Comparison of ENCODE assay signal across 9 mouse cellular contexts in genomic region chr1:166308851-166309715, GRCm38 (mm10). TPM values are rescaled to one million over a fixed set of nuclear protein-coding genes. Genes with fewer than 3 reads are reported as not detected.
A peak's percentile ranks its signal among the peaks of the same experiment; 100 is the strongest.
DNase-seq lines count a peak whose midpoint lies in the region; ATAC-seq and TF ChIP-seq lines count a peak whose summit lies in the region.
"Had no signal": no experiment of that assay in that cellular context is flagged by ENCODE, and none has a peak within 500 bp of the region (broad histone marks: within the 10 kb centered on the region; RNA-seq: fewer than 3 reads in every experiment).

No protein-coding gene starts in this region.

- no peak overlapping the region for H3K27ac ChIP-seq in bone marrow macrophage, adult 2 months (ENCODE audit: insufficient read depth, low read depth, low read length)
- H3K27ac ChIP-seq in forebrain, embryonic 14.5 days (ENCODE audit: low read depth, low read length): peak overlapping the region; percentile 58
- no peak overlapping the region for H3K27ac ChIP-seq in intestine, postnatal 0 days (ENCODE audit: low read depth, low read length)

- peak overlapping the region; percentile 72 for H3K9ac ChIP-seq in forebrain, embryonic 14.5 days (ENCODE audit: low read length)
- H3K9ac ChIP-seq in intestine, postnatal 0 days (ENCODE audit: low read depth, low read length): no peak overlapping the region

- peaks cover 5% of the 10 kb centered on the region; the same call in 1 of the 2 replicates for H3K36me3 ChIP-seq in forebrain, embryonic 14.5 days (ENCODE audit: control insufficient read depth, insufficient read depth, low read length)
- H3K36me3 ChIP-seq in intestine, postnatal 0 days (ENCODE audit: control insufficient read depth, insufficient read depth): no peaks in the 10 kb centered on the region

- peaks cover 2% of the 10 kb centered on the region; the same call in 1 of the 2 replicates for H3K4me1 ChIP-seq in bone marrow macrophage, adult 2 months (ENCODE audit: control insufficient read depth, insufficient read depth, low read length)
- H3K4me1 ChIP-seq in forebrain, embryonic 14.5 days (ENCODE audit: control insufficient read depth, insufficient read depth, low read length): 0 out of 2 replicates have a peak, but pooled peaks cover 2% of the 10 kb centered on the region
- H3K4me1 ChIP-seq in intestine, postnatal 0 days (replicated peaks; ENCODE audit: control insufficient read depth, insufficient read depth, low read length): 0 out of 2 replicates have a peak, but pooled peaks cover 3% of the 10 kb centered on the region

- peak overlapping the region; percentile 92 for H3K4me2 ChIP-seq in forebrain, embryonic 14.5 days (ENCODE audit: low read length)
- peak overlapping the region; percentile 79 for H3K4me2 ChIP-seq in intestine, postnatal 0 days (replicated peaks; ENCODE audit: low read depth)

- WGBS in forebrain, embryonic 14.5 days: 1% methylated on average over 93 of the region's 94 CpGs
- under 1% methylated on average over 90 of the region's 94 CpGs for WGBS in intestine, postnatal 0 days

- H3K27me3 ChIP-seq in forebrain, embryonic 14.5 days (replicated peaks; ENCODE audit: control insufficient read depth, insufficient read depth, low read length): no peaks in the 10 kb centered on the region
- peaks cover 34% of the 10 kb centered on the region for H3K27me3 ChIP-seq in intestine, postnatal 0 days (replicated peaks; ENCODE audit: control insufficient read depth, insufficient read depth, low read length)
- H3K27me3 ChIP-seq: CH12.LX had no signal

- intact Hi-C loops in gastrocnemius, postnatal 14 days (cut with DNase I; ENCODE audit: low total_unique reads): no loop called here

- DNase-seq in gastrocnemius, postnatal 14 days: peak; percentile 21
- no peak for DNase-seq in gastrocnemius, adult 18-20 months (ENCODE audit: low spot score)
- DNase-seq in forebrain, embryonic 14.5 days (ENCODE audit: low spot score): peak; percentile 60
- DNase-seq in lung, postnatal 14 days: peak; percentile 22
- peak; percentile 45 for DNase-seq in right cerebral cortex, postnatal 4 days
- no peak for DNase-seq in thymus, adult 18-20 months

- TF ChIP-seq CTCF in bone marrow macrophage, adult 2 months (IDR thresholded peaks at IDR 0.05; ENCODE audit: low read depth, low read length): no peak
- no peak; the same call in 1 of the 2 replicates for TF ChIP-seq CTCF in intestine, postnatal 0 days (IDR thresholded peaks at IDR 0.05; ENCODE audit: low read depth)

- peak; percentile 80 for ATAC-seq in forebrain, embryonic 14.5 days
- no peak for ATAC-seq in intestine, postnatal 0 days

- peak overlapping the region; percentile 40 for H3K4me3 ChIP-seq in bone marrow macrophage, adult 2 months (ENCODE audit: insufficient read depth, low read length)
- H3K4me3 ChIP-seq in forebrain, embryonic 14.5 days (ENCODE audit: low read depth, low read length): peak overlapping the region; percentile 53
- peak overlapping the region; percentile 37 for H3K4me3 ChIP-seq in intestine, postnatal 0 days (ENCODE audit: low read depth, low read length)

- no peak for TF ChIP-seq POLR2A in bone marrow macrophage, adult 2 months (IDR thresholded peaks at IDR 0.05; ENCODE audit: borderline replicate concordance, low read depth, low read length)

- H3K9me3 ChIP-seq in forebrain, embryonic 14.5 days (replicated peaks; ENCODE audit: control insufficient read depth, low read length): no peaks in the 10 kb centered on the region
- H3K9me3 ChIP-seq in intestine, postnatal 0 days (ENCODE audit: control insufficient read depth): no peaks in the 10 kb centered on the region

RNA-seq across cellular contexts. Expression of gene Ildr2, which starts 55.1 kb away (rescaled TPM):
- total RNA-seq in gastrocnemius, postnatal 14 days (2021): 1 to 10 TPM; 2.1 to 2.5 TPM
- 1 to 10 TPM; 1.3 to 1.8 TPM for total RNA-seq in gastrocnemius, adult 18-20 months (2021)
- 0.16 TPM in 1 of 2 replicates, not detected in the other for polyA plus RNA-seq in bone marrow macrophage, adult 2 months (2012; ENCODE audit: insufficient read depth, insufficient read length, missing spikeins)
- 2.6 TPM in 2 replicates for polyA plus RNA-seq in forebrain, embryonic 14.5 days (2014; fragmentation: Nextera tagmentation; extraction: Ambion mirVana)
- 0.43 and 0.60 TPM in 2 replicates for polyA plus RNA-seq in intestine, postnatal 0 days (2015; fragmentation: Nextera tagmentation; extraction: Ambion mirVana)
- total RNA-seq: CH12.LX had no signal

Comparison
In these comparisons a context has a peak if more than half of its experiments do, and no peak if none do; other contexts are left out.
1. DNase-seq: peak in gastrocnemius, postnatal 14 days (single experiment), forebrain, embryonic 14.5 days (single experiment), lung, postnatal 14 days (single experiment) and right cerebral cortex, postnatal 4 days (single experiment); none in gastrocnemius, adult 18-20 months (single experiment) and thymus, adult 18-20 months (0 of 2).
2. Peak in every context shown above with its lines, with median percentiles within 50 percentile points of each other: H3K4me3 ChIP-seq.